ENCODE assay signal across 10 mouse cellular contexts in the genomic region with DNA sequence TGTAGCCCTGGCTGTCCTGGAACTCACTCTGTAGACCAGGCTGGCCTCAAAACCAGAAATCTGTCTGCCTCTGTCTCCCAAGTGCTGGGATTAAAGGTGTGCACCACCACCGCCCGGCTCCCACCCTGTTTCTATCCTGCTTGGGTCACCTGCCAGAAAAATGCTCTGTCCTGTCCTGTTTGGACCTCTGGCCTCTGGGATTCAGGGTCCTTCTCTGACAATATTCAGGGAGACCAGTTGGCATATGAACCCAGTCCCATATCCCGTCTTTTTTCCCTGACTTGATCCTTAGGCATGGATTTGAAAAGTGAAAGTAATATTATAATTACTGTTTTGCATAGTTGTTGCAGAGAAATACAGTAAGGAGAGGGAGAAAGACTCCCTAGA. TPM values are rescaled to one million over a fixed set of nuclear protein-coding genes. Genes with fewer than 3 reads are reported as not detected.
DNase-seq lines count a peak whose midpoint lies in the region; ATAC-seq and TF ChIP-seq lines count a peak whose summit lies in the region.
"Had no signal": no experiment of that assay in that cellular context is flagged by ENCODE, and none has a peak within 500 bp of the region (broad histone marks: within the 10 kb centered on the region; RNA-seq: fewer than 3 reads in every experiment).

No protein-coding gene starts in this region.

- no peak for TF ChIP-seq CTCF in midbrain, postnatal 0 days (IDR thresholded peaks at IDR 0.05)

- H3K4me3 ChIP-seq in heart, embryonic 13.5 days = peak overlapping the region; percentile 14; the same call in 1 of the 2 replicates
- no peak overlapping the region for H3K4me3 ChIP-seq in midbrain, postnatal 0 days (ENCODE audit: low read depth, low read length)
- H3K4me3 ChIP-seq in midbrain, embryonic 11.5 days (ENCODE audit: low read depth, low read length) = no peak overlapping the region
- 0 out of 2 replicates have a peak overlapping the region, but pooled peaks have one; percentile 8 for H3K4me3 ChIP-seq in intestine, embryonic 16.5 days (ENCODE audit: low read length)
- H3K4me3 ChIP-seq in stomach, embryonic 16.5 days (replicated peaks; ENCODE audit: low read length) = 0 out of 2 replicates have a peak overlapping the region, but pooled peaks have one; percentile 6

- no peak for DNase-seq in heart, adult 9 months (ENCODE audit: low spot score in 2 of 2)
- no peak for DNase-seq in midbrain, postnatal 0 days (ENCODE audit: low spot score)
- no peak for DNase-seq in midbrain, embryonic 11.5 days (ENCODE audit: low spot score, missing footprints)
- no peak for DNase-seq in B cell, adult 2 months
- DNase-seq in urinary bladder, postnatal 14 days (ENCODE audit: low spot score) = no peak

- 71% methylated on average over 3 of the region's 3 CpGs for WGBS in heart, embryonic 13.5 days
- 82% methylated on average over 3 of the region's 3 CpGs for WGBS in midbrain, postnatal 0 days
- 84% methylated on average over 3 of the region's 3 CpGs for WGBS in midbrain, embryonic 11.5 days
- 83% methylated on average over 3 of the region's 3 CpGs for WGBS in intestine, embryonic 16.5 days
- WGBS in stomach, embryonic 16.5 days = 78% methylated on average over 3 of the region's 3 CpGs

- H3K9me3 ChIP-seq in heart, embryonic 13.5 days = no peaks in the 10 kb centered on the region
- no peaks in the 10 kb centered on the region for H3K9me3 ChIP-seq in midbrain, postnatal 0 days (ENCODE audit: low read length)
- no peaks in the 10 kb centered on the region for H3K9me3 ChIP-seq in midbrain, embryonic 11.5 days (ENCODE audit: control insufficient read depth, low read length)
- H3K9me3 ChIP-seq in intestine, embryonic 16.5 days (ENCODE audit: control insufficient read depth, low read length) = no peaks in the 10 kb centered on the region
- H3K9me3 ChIP-seq in stomach, embryonic 16.5 days (replicated peaks; ENCODE audit: control insufficient read depth, low read length) = no peaks in the 10 kb centered on the region

- H3K9ac ChIP-seq in heart, embryonic 13.5 days = peak overlapping the region; percentile 71
- H3K9ac ChIP-seq in midbrain, postnatal 0 days (replicated peaks; ENCODE audit: low read length, poor library complexity, severe bottlenecking) = 0 out of 2 replicates have a peak overlapping the region, but pooled peaks have one; percentile 5
- H3K9ac ChIP-seq in midbrain, embryonic 11.5 days (ENCODE audit: low read length) = no peak overlapping the region
- 0 out of 2 replicates have a peak overlapping the region, but pooled peaks have one; percentile 11 for H3K9ac ChIP-seq in intestine, embryonic 16.5 days (ENCODE audit: low read depth, low read length)
- H3K9ac ChIP-seq in stomach, embryonic 16.5 days (ENCODE audit: low read length) = peak overlapping the region; percentile 38

- H3K27ac ChIP-seq in heart, embryonic 13.5 days (replicated peaks) = no peak overlapping the region
- no peak overlapping the region for H3K27ac ChIP-seq in midbrain, postnatal 0 days (ENCODE audit: low read depth, low read length)
- no peak overlapping the region for H3K27ac ChIP-seq in midbrain, embryonic 11.5 days (ENCODE audit: low read depth, low read length)
- H3K27ac ChIP-seq in intestine, embryonic 16.5 days (ENCODE audit: low read length) = no peak overlapping the region
- H3K27ac ChIP-seq in stomach, embryonic 16.5 days (ENCODE audit: low read length) = 0 out of 2 replicates have a peak overlapping the region, but pooled peaks have one; percentile 27

- no peaks in the 10 kb centered on the region for H3K27me3 ChIP-seq in heart, embryonic 13.5 days (replicated peaks)
- H3K27me3 ChIP-seq in midbrain, postnatal 0 days (ENCODE audit: insufficient read depth, low read length) = no peaks in the 10 kb centered on the region
- no peaks in the 10 kb centered on the region for H3K27me3 ChIP-seq in midbrain, embryonic 11.5 days (ENCODE audit: control insufficient read depth, insufficient read depth, low read length)
- H3K27me3 ChIP-seq in intestine, embryonic 16.5 days (replicated peaks; ENCODE audit: control insufficient read depth, insufficient read depth, low read length) = no peaks in the 10 kb centered on the region
- no peaks in the 10 kb centered on the region for H3K27me3 ChIP-seq in stomach, embryonic 16.5 days (ENCODE audit: control insufficient read depth, insufficient read depth, low read length)

- peaks cover 35% of the 10 kb centered on the region for H3K36me3 ChIP-seq in heart, embryonic 13.5 days
- peaks cover 26% of the 10 kb centered on the region for H3K36me3 ChIP-seq in midbrain, postnatal 0 days (ENCODE audit: insufficient read depth, low read length)
- H3K36me3 ChIP-seq in midbrain, embryonic 11.5 days (ENCODE audit: control insufficient read depth, insufficient read depth, low read length) = peaks cover 6% of the 10 kb centered on the region; the same call in 1 of the 2 replicates
- peaks cover 13% of the 10 kb centered on the region for H3K36me3 ChIP-seq in intestine, embryonic 16.5 days (ENCODE audit: control insufficient read depth, insufficient read depth, low read length)
- 0 out of 2 replicates have a peak, but pooled peaks cover 15% of the 10 kb centered on the region for H3K36me3 ChIP-seq in stomach, embryonic 16.5 days (ENCODE audit: control insufficient read depth, insufficient read depth, low read length)

- peaks cover 43% of the 10 kb centered on the region for H3K4me1 ChIP-seq in heart, embryonic 13.5 days
- H3K4me1 ChIP-seq in midbrain, postnatal 0 days (ENCODE audit: insufficient read depth, low read length) = peaks cover 5% of the 10 kb centered on the region; the same call in 1 of the 2 replicates
- peaks cover 6% of the 10 kb centered on the region for H3K4me1 ChIP-seq in midbrain, embryonic 11.5 days (ENCODE audit: control insufficient read depth, insufficient read depth, low read length)
- H3K4me1 ChIP-seq in intestine, embryonic 16.5 days (ENCODE audit: control insufficient read depth, insufficient read depth, low read length) = peaks cover 19% of the 10 kb centered on the region
- peaks cover 21% of the 10 kb centered on the region for H3K4me1 ChIP-seq in stomach, embryonic 16.5 days (ENCODE audit: control insufficient read depth, insufficient read depth, low read length)

- peak overlapping the region; percentile 24 for H3K4me2 ChIP-seq in heart, embryonic 13.5 days
- H3K4me2 ChIP-seq in midbrain, postnatal 0 days (ENCODE audit: low read depth, low read length, poor library complexity, severe bottlenecking) = no peak overlapping the region
- H3K4me2 ChIP-seq in midbrain, embryonic 11.5 days = no peak overlapping the region
- 0 out of 2 replicates have a peak overlapping the region, but pooled peaks have one; percentile 17 for H3K4me2 ChIP-seq in intestine, embryonic 16.5 days (ENCODE audit: low read depth, low read length)
- peak overlapping the region; percentile 1; the same call in 1 of the 2 replicates for H3K4me2 ChIP-seq in stomach, embryonic 16.5 days (ENCODE audit: low read depth, low read length)

- no peak for ATAC-seq in heart, embryonic 13.5 days (ENCODE audit: extremely low read depth, insufficient number of reproducible peaks, low FRiP score, low TSS enrichment)
- ATAC-seq in midbrain, postnatal 0 days (ENCODE audit: low FRiP score) = no peak
- ATAC-seq in midbrain, embryonic 11.5 days (ENCODE audit: low FRiP score) = no peak
- no peak for ATAC-seq in intestine, embryonic 16.5 days
- no peak for ATAC-seq in stomach, embryonic 16.5 days (ENCODE audit: insufficient read depth, low FRiP score)

RNA-seq across cellular contexts. Expression of gene Grn, which starts 1.6 kb away (rescaled TPM):
- polyA plus RNA-seq in heart, embryonic 13.5 days (2015; fragmentation: Nextera tagmentation; extraction: Ambion mirVana) = 220 and 224 TPM in 2 replicates
- total RNA-seq in midbrain, postnatal 0 days (2014; rRNA removed) = 74.2 and 78.0 TPM in 2 replicates
- 90.4 and 91.7 TPM in 2 replicates for polyA plus RNA-seq in midbrain, postnatal 0 days (2015; fragmentation: Nextera tagmentation; extraction: Ambion mirVana)
- polyA plus RNA-seq in midbrain, embryonic 11.5 days (2014; fragmentation: Nextera tagmentation; extraction: Ambion mirVana) = 36.8 and 39.3 TPM in 2 replicates
- polyA plus RNA-seq in intestine, embryonic 16.5 days (2015; fragmentation: Nextera tagmentation; extraction: Ambion mirVana) = 221 and 245 TPM in 2 replicates
- 187 and 207 TPM in 2 replicates for polyA plus RNA-seq in stomach, embryonic 16.5 days (2015; fragmentation: Nextera tagmentation; extraction: Ambion mirVana)

RNA-seq across cellular contexts. Expression of gene Fam171a2, which starts 15.8 kb away (rescaled TPM):
- polyA plus RNA-seq in heart, embryonic 13.5 days (2015; fragmentation: Nextera tagmentation; extraction: Ambion mirVana) = 2.8 and 2.9 TPM in 2 replicates
- total RNA-seq in midbrain, postnatal 0 days (2014; rRNA removed) = 584 and 605 TPM in 2 replicates
- polyA plus RNA-seq in midbrain, postnatal 0 days (2015; fragmentation: Nextera tagmentation; extraction: Ambion mirVana) = 22.5 and 25.4 TPM in 2 replicates
- polyA plus RNA-seq in midbrain, embryonic 11.5 days (2014; fragmentation: Nextera tagmentation; extraction: Ambion mirVana) = 7.2 and 10.6 TPM in 2 replicates
- 0.86 and 1.8 TPM in 2 replicates for polyA plus RNA-seq in intestine, embryonic 16.5 days (2015; fragmentation: Nextera tagmentation; extraction: Ambion mirVana)
- polyA plus RNA-seq in stomach, embryonic 16.5 days (2015; fragmentation: Nextera tagmentation; extraction: Ambion mirVana) = 2.5 and 3.3 TPM in 2 replicates
- total RNA-seq: neutrophil, adult 5-6 weeks had no signal

RNA-seq across cellular contexts. Expression of gene Slc25a39, which starts 24.0 kb away (rescaled TPM):
- 287 and 294 TPM in 2 replicates for polyA plus RNA-seq in heart, embryonic 13.5 days (2015; fragmentation: Nextera tagmentation; extraction: Ambion mirVana)
- total RNA-seq in midbrain, postnatal 0 days (2014; rRNA removed) = 139 and 176 TPM in 2 replicates
- 132 and 148 TPM in 2 replicates for polyA plus RNA-seq in midbrain, postnatal 0 days (2015; fragmentation: Nextera tagmentation; extraction: Ambion mirVana)
- polyA plus RNA-seq in midbrain, embryonic 11.5 days (2014; fragmentation: Nextera tagmentation; extraction: Ambion mirVana) = 167 and 193 TPM in 2 replicates
- polyA plus RNA-seq in intestine, embryonic 16.5 days (2015; fragmentation: Nextera tagmentation; extraction: Ambion mirVana) = 366 and 376 TPM in 2 replicates
- polyA plus RNA-seq in stomach, embryonic 16.5 days (2015; fragmentation: Nextera tagmentation; extraction: Ambion mirVana) = 239 and 243 TPM in 2 replicates

RNA-seq across cellular contexts. Expression of gene Itga2b, which starts 38.2 kb away (rescaled TPM):
- 10.5 and 11.3 TPM in 2 replicates for polyA plus RNA-seq in heart, embryonic 13.5 days (2015; fragmentation: Nextera tagmentation; extraction: Ambion mirVana)
- total RNA-seq in midbrain, postnatal 0 days (2014; rRNA removed) = 2.6 and 4.7 TPM in 2 replicates
- 15.4 and 15.5 TPM in 2 replicates for polyA plus RNA-seq in midbrain, postnatal 0 days (2015; fragmentation: Nextera tagmentation; extraction: Ambion mirVana)
- 4.5 and 5.2 TPM in 2 replicates for polyA plus RNA-seq in midbrain, embryonic 11.5 days (2014; fragmentation: Nextera tagmentation; extraction: Ambion mirVana)
- polyA plus RNA-seq in intestine, embryonic 16.5 days (2015; fragmentation: Nextera tagmentation; extraction: Ambion mirVana) = 3.1 and 3.7 TPM in 2 replicates
- 8.6 and 10.8 TPM in 2 replicates for polyA plus RNA-seq in stomach, embryonic 16.5 days (2015; fragmentation: Nextera tagmentation; extraction: Ambion mirVana)

RNA-seq across cellular contexts. Expression of gene Rundc3a, which starts 38.5 kb away (rescaled TPM):
- polyA plus RNA-seq in heart, embryonic 13.5 days (2015; fragmentation: Nextera tagmentation; extraction: Ambion mirVana) = 1.1 and 1.7 TPM in 2 replicates
- total RNA-seq in midbrain, postnatal 0 days (2014; rRNA removed) = 379 and 397 TPM in 2 replicates
- 127 and 133 TPM in 2 replicates for polyA plus RNA-seq in midbrain, postnatal 0 days (2015; fragmentation: Nextera tagmentation; extraction: Ambion mirVana)
- 42.0 and 43.0 TPM in 2 replicates for polyA plus RNA-seq in midbrain, embryonic 11.5 days (2014; fragmentation: Nextera tagmentation; extraction: Ambion mirVana)
- 6.0 and 6.8 TPM in 2 replicates for polyA plus RNA-seq in intestine, embryonic 16.5 days (2015; fragmentation: Nextera tagmentation; extraction: Ambion mirVana)
- polyA plus RNA-seq in stomach, embryonic 16.5 days (2015; fragmentation: Nextera tagmentation; extraction: Ambion mirVana) = 6.8 and 7.6 TPM in 2 replicates
- total RNA-seq: megakaryocyte-erythroid progenitor cell, adult 5-6 weeks had no signal

Comparison
In these comparisons a context has a peak if more than half of its experiments do, and no peak if none do; other contexts are left out.
1. H3K4me2 ChIP-seq: peak in heart, embryonic 13.5 days (single experiment), intestine, embryonic 16.5 days (single experiment) and stomach, embryonic 16.5 days (single experiment); none in midbrain, postnatal 0 days (single experiment) and midbrain, embryonic 11.5 days (single experiment).
2. H3K4me3 ChIP-seq: peak in heart, embryonic 13.5 days (single experiment), intestine, embryonic 16.5 days (single experiment) and stomach, embryonic 16.5 days (single experiment); none in midbrain, postnatal 0 days (single experiment) and midbrain, embryonic 11.5 days (single experiment).